Mouse (Mus musculus) neural tube, embryonic 14.5 days (tissue): Measurements from ENCODE around the gene Hcn3. TPM values are rescaled to one million over a fixed set of nuclear protein-coding genes. Genes with fewer than 3 reads are reported as not detected.

ENCODE experiments used
- ATAC-seq: fragments of 200-750 bp; cut with Nextera tagmentation; 2 replicates; pipeline ENCODE4 v1.8.0; 2017; ENCODE audit warnings: low read depth, mild to moderate bottlenecking, moderate TSS enrichment, moderate library complexity
- H3K27ac ChIP-seq: fragments of 300-500 bp; sonication (generic); 2 replicates; pipeline ENCODE4 v1.5.1; 2014; ENCODE audit warnings: low read depth, mild to moderate bottlenecking, control low read depth, low read length, moderate library complexity, mixed read lengths
- H3K27me3 ChIP-seq: fragments of 300-500 bp; sonication (generic); 2 replicates; pipeline ENCODE4 v1.6.1; 2014; ENCODE audit warnings: low read length; ENCODE audit not compliant: control insufficient read depth, insufficient read depth
- H3K36me3 ChIP-seq: fragments of 300-500 bp; sonication (generic); 2 replicates; pipeline ENCODE4 v1.6.1; 2014; ENCODE audit warnings: low read length, mixed read lengths; ENCODE audit not compliant: control insufficient read depth, insufficient read depth
- H3K4me1 ChIP-seq: fragments of 300-500 bp; sonication (generic); 2 replicates; pipeline ENCODE4 v1.6.1; 2014; ENCODE audit warnings: low read length; ENCODE audit not compliant: control insufficient read depth, insufficient read depth
- H3K4me2 ChIP-seq: fragments of 300-500 bp; sonication (generic); 2 replicates; pipeline ENCODE4 v1.6.1; 2014; ENCODE audit warnings: mild to moderate bottlenecking, low read depth, low read length, control low read depth
- H3K4me3 ChIP-seq: fragments of 300-500 bp; sonication (generic); 2 replicates; pipeline ENCODE4 v1.5.1; 2014; ENCODE audit warnings: low read depth, low read length, control low read depth, mixed read lengths
- H3K9ac ChIP-seq: fragments of 300-500 bp; sonication (generic); replicated peaks from 2 replicates; pipeline ENCODE4 v1.6.1; 2014; ENCODE audit warnings: low read depth, mild to moderate bottlenecking, control low read depth, low read length, mixed read lengths
- H3K9me3 ChIP-seq: fragments of 300-500 bp; sonication (generic); 2 replicates; pipeline ENCODE4 v1.6.1; 2016; ENCODE audit warnings: low read length; ENCODE audit not compliant: control insufficient read depth
- WGBS: fragments of 180-500 bp; shearing (Covaris S2); extraction: QIAGEN DNeasy Blood & Tissue Kit; methylation state at CpG from one replicate; pipeline ENCODE4 v1.1.7; 2014; 5-methylcytosine and 5-hydroxymethylcytosine counted together
- polyA plus RNA-seq: library from polyadenylated mRNA; unstranded; fragments of >200 nt; fragmentation: Nextera tagmentation; extraction: Ambion mirVana; gene quantifications from 2 replicates; pipeline ENCODE4 v1.2.1, GENCODE M21; 2014

Hcn3 gene
- polyA plus RNA-seq, result 25.4 and 28.7 TPM in 2 replicates

DNA sequence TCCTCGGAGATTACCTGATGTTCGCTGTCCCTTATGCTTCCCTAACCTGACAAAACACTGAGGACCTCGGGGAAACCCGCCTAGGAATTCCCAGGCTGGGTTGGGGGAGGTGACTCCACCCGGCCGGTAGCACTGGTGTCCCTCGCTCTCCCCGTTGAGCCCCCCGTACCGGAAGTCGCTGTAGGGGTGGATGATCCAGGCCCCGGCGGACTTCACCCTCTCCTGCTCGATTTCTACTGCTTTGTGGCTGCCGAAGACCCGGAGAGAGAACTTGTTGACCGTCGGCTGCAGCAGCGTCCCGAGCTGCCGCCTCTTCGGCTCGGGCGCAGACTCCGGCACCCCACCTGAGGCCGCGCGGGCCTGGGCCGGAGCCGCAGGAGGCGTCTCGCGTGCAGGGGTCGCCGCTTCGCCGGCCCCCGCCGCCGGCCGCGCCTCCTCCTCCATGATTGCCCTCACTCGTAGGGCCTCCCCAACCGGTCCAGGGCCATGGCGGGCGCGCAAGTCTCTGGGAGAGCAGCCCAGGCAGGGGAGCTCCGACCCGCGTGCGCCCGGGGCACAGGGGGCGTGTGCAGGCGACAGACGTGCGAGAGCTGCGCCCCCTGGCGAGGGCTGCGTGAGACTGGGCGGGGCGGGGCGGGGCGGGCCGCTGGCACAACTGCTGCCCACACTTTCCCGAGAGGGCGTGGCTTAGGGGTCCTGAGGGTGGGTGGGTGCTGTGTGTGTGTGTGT is at the start of gene Hcn3:
Gene Hcn3 (minus strand): TSS at position 581 of the 729 bp plus-strand sequence.
- H3K27me3 ChIP-seq, result peaks cover 2% of the 10 kb centered on the region; the same call in 1 of the 2 replicates
- H3K9ac ChIP-seq, result peak within 1 kb of the TSS; percentile 73
- H3K4me1 ChIP-seq, result peaks cover 18% of the 10 kb centered on the region
- H3K27ac ChIP-seq, result 0 out of 2 replicates have a peak within 1 kb of the TSS, but pooled peaks have one; percentile 23
- peak within 1 kb of the TSS; percentile 82 for H3K4me3 ChIP-seq
- H3K36me3 ChIP-seq, result no peaks in the 10 kb centered on the region
- no peaks in the 10 kb centered on the region for H3K9me3 ChIP-seq
- ATAC-seq, result peak; percentile 79
- H3K4me2 ChIP-seq, result peak within 1 kb of the TSS; percentile 92
- 1% methylated on average over 37 of the region's 66 CpGs for WGBS

GRCm38 (mm10) chr3:89209731-89210130 is 49.7 kb upstream of the Hcn3 start:
- Histone ChIP-seq H3K9ac (no peak overlapping the region), H3K4me2 (no peak overlapping the region), H3K27me3 (peaks cover 3% of the 10 kb centered on the region; the same call in 1 of the 2 replicates), H3K36me3 (peaks cover 56% of the 10 kb centered on the region), H3K27ac (no peak overlapping the region), H3K9me3 (no peaks in the 10 kb centered on the region), H3K4me1 (peaks cover 7% of the 10 kb centered on the region), H3K4me3 (no peak overlapping the region)
- no peak for ATAC-seq
- 95% methylated on average over 7 of the region's 7 CpGs for WGBS

DNA sequence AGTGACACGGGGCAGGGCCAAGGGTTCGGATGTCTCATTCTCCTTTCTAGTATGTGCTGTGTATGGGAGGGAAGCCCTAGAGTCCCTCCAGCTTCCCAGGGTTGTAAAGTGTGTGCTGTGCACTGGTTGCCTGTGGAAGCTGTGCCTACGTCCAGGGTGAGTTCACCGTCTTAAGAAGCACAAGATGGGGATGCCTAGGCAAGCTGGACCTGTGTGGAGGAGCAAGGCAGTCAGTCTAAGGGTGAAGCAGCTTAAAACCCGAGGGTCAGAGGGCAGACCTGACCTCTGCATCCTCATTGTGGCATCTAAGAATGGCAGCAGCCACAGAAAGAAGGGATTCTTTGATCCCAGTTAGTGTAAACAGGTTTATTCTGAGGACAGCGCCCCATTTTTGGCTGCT is 48.7 kb upstream of the Hcn3 start:
- no peaks in the 10 kb centered on the region for H3K9me3 ChIP-seq
- H3K4me2 ChIP-seq, result no peak overlapping the region
- H3K27me3 ChIP-seq, result peaks cover 2% of the 10 kb centered on the region; the same call in 1 of the 2 replicates
- 87% methylated on average over 6 of the region's 6 CpGs for WGBS
- peaks cover 65% of the 10 kb centered on the region for H3K36me3 ChIP-seq
- peaks cover 7% of the 10 kb centered on the region for H3K4me1 ChIP-seq
- no peak for ATAC-seq
- no peak overlapping the region for H3K9ac ChIP-seq
- no peak overlapping the region for H3K4me3 ChIP-seq
- no peak overlapping the region for H3K27ac ChIP-seq

DNA sequence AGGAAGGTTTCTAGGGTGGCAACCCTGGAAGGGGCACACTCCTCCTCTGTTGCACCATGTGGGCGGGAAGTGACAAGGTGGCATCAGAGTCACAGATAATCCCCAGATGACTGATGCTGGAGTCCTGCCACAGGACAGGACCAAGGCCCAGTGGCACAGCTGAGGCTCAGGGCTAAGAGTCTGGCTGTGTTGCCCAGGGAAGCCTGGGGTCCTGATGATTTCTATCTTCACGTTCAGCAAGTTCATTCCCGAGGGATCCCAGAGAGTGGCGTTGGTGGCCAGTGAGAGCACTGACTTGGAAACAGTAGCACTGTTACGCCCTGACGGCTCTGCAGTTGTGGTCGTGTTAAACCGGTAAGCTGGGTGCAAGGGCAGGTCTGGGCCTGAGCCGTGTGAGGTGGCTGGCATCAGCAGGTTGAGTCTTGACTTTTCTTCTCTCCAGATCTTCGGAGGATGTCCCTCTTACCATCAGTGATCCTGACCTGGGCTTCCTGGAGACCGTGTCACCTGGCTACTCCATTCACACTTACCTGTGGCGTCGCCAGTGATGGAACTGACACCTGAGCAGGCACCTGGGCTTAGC is 48.2 kb upstream of the Hcn3 start:
- ATAC-seq, result no peak
- Histone ChIP-seq H3K27me3 (no peaks in the 10 kb centered on the region), H3K4me1 (peaks cover 10% of the 10 kb centered on the region), H3K9ac (no peak overlapping the region), H3K4me3 (no peak overlapping the region), H3K36me3 (peaks cover 65% of the 10 kb centered on the region), H3K27ac (no peak overlapping the region), H3K9me3 (no peaks in the 10 kb centered on the region), H3K4me2 (no peak overlapping the region)
- 93% methylated on average over 13 of the region's 13 CpGs for WGBS

- H3K9ac ChIP-seq, result no peak overlapping the region
- peaks cover 5% of the 10 kb centered on the region; the same call in 1 of the 2 replicates for H3K4me1 ChIP-seq
- H3K36me3 ChIP-seq, result peaks cover 65% of the 10 kb centered on the region
- no peaks in the 10 kb centered on the region for H3K9me3 ChIP-seq
- 93% methylated on average over 2 of the region's 2 CpGs for WGBS
- no peak overlapping the region for H3K4me2 ChIP-seq
- H3K27ac ChIP-seq, result no peak overlapping the region
- H3K4me3 ChIP-seq, result no peak overlapping the region
- no peak for ATAC-seq
- H3K27me3 ChIP-seq, result no peaks in the 10 kb centered on the region
Observed at GRCm38 (mm10) chr3:89206695-89207094, 46.7 kb upstream of the Hcn3 start.

- Histone ChIP-seq H3K36me3 (peaks cover 62% of the 10 kb centered on the region), H3K4me1 (peaks cover 5% of the 10 kb centered on the region; the same call in 1 of the 2 replicates), H3K4me3 (no peak overlapping the region), H3K9ac (no peak overlapping the region), H3K27ac (no peak overlapping the region), H3K27me3 (no peaks in the 10 kb centered on the region), H3K9me3 (no peaks in the 10 kb centered on the region), H3K4me2 (no peak overlapping the region)
- ATAC-seq, result no peak
- 94% methylated on average over 7 of the region's 7 CpGs for WGBS
Observed at GRCm38 (mm10) chr3:89206079-89206478, 46.1 kb upstream of the Hcn3 start.

DNA sequence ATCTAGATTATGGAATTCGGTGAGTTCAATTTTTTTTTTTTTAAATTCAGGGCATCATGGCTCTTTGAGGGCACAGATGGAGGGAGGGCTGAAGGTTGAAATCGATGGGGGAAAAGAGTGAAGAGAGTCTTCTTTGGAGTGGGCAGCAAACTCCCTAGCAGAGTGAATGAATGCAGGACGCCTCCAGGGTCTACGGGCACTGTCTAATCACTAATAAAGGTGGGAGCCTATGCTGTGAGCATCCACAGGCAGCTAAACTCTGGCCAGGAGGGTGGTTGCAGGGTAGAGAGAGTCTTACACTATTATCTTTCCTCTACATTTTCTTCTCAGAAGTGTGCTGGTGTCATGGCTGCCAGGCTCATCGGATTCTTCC is 43.1 kb upstream of the Hcn3 start:
- Histone ChIP-seq H3K4me3 (peak overlapping the region; percentile 46), H3K4me1 (peaks cover 5% of the 10 kb centered on the region; the same call in 1 of the 2 replicates), H3K27me3 (no peaks in the 10 kb centered on the region), H3K9me3 (no peaks in the 10 kb centered on the region), H3K27ac (no peak overlapping the region), H3K9ac (peak overlapping the region; percentile 41), H3K36me3 (peaks cover 33% of the 10 kb centered on the region), H3K4me2 (peak overlapping the region; percentile 53)
- 44% methylated on average over 5 of the region's 5 CpGs for WGBS
- peak; percentile 9; the same call in 1 of the 2 replicates for ATAC-seq

DNA sequence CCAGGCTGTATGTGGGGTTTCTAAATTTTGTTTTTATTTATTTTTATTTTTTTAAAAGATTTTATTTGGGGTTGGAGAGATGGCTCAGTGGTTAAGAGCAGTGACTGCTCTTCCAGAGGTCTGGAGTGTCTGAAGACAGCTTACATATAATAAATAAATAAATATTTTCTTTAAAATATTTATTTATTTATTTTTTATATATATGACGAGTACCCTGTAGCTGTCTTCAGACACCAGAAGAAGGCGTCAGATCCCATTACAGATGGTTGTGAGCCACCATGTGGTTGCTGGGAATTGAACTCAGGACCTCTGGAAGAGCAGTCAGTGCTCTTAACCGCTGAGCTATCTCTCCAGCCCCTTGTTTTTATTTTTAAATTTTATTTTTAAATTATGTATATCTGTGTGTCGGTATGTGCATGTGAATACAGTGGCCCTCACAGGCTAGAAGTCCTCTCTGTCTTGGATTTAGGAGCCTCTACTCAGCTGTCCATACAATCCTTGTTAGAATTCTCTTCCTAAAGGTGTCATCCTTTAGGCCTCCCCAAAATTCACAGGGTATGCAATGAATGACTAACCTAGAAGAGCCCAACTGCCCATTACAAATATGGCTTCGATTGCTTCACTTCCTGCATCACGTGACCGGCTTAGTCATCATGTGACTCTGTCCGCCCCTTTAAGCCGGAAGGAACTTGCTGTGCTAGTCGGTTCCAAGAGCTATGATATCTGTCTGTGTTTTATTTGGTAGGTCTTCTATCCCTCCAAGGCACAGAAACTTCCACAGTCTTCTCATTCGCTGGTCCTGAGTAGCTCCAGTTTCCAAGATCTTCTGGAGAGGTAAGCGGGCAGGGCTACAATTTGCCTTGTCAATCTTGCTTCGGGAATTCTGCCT is 42.5 kb upstream of the Hcn3 start, which contains the start of gene Gba:
Gene Gba (plus strand): TSS at position 676 of the 889 bp plus-strand sequence.
- no peaks in the 10 kb centered on the region for H3K27me3 ChIP-seq
- H3K9ac ChIP-seq, result peak within 1 kb of the TSS; percentile 41
- peaks cover 27% of the 10 kb centered on the region for H3K36me3 ChIP-seq
- no peak within 1 kb of the TSS for H3K27ac ChIP-seq
- H3K4me3 ChIP-seq, result peak within 1 kb of the TSS; percentile 46
- ATAC-seq, result peak; percentile 86
- H3K4me2 ChIP-seq, result peak within 1 kb of the TSS; percentile 53
- H3K9me3 ChIP-seq, result no peaks in the 10 kb centered on the region
- 27% methylated on average over 13 of the region's 13 CpGs for WGBS
- H3K4me1 ChIP-seq, result peaks cover 5% of the 10 kb centered on the region; the same call in 1 of the 2 replicates
